Mouse (Mus musculus): ENCODE data around the gene Aig1. TPM values are rescaled to one million over a fixed set of nuclear protein-coding genes. Genes with fewer than 3 reads are reported as not detected.

Aig1 gene
- total and polyA plus RNA-seq, 3 experiments, result 54.5 to 71.0 (median 62.8) TPM

GRCm38 (mm10) chr10:13711281-13711829 lies 157.4 kb downstream of the Aig1 start:
- no peak for TF ChIP-seq POLR2A (IDR thresholded peaks at IDR 0.05; ENCODE audit: insufficient read depth, low read depth, low read length)
- TF ChIP-seq EP300 (IDR thresholded peaks at IDR 0.05; ENCODE audit: insufficient read depth, low read depth, low read length), result no peak
- TF ChIP-seq CTCF (IDR thresholded peaks at IDR 0.05), result no peak
- Histone ChIP-seq H3K4me3 (no peak overlapping the region), H3K9ac (ENCODE audit: low read depth, low read length) (no peak overlapping the region), H3K27me3 (ENCODE audit: control insufficient read depth, insufficient read depth, low read length) (no peaks in the 10 kb centered on the region), H3K79me2 (replicated peaks; ENCODE audit: control insufficient read depth, insufficient read depth, low read length) (no peaks in the 10 kb centered on the region), H3K4me1 (ENCODE audit: control insufficient read depth, insufficient read depth, low read length) (peaks cover 3% of the 10 kb centered on the region), H3K36me3 (ENCODE audit: control insufficient read depth, insufficient read depth, low read length) (peaks cover 5% of the 10 kb centered on the region), H3K27ac (no peak overlapping the region)
- WGBS, result 91% methylated on average over 8 of the region's 8 CpGs
- intact Hi-C loops (cut with DNase I), result no loop called here
- DNase-seq, result no peak

GRCm38 (mm10) chr10:13705771-13706170 lies 163.0 kb downstream of the Aig1 start:
- Histone ChIP-seq H3K79me2 (replicated peaks; ENCODE audit: control insufficient read depth, insufficient read depth, low read length) (0 out of 2 replicates have a peak, but pooled peaks cover 2% of the 10 kb centered on the region), H3K9ac (ENCODE audit: low read depth, low read length) (no peak overlapping the region), H3K27me3 (ENCODE audit: control insufficient read depth, insufficient read depth, low read length) (no peaks in the 10 kb centered on the region), H3K36me3 (ENCODE audit: control insufficient read depth, insufficient read depth, low read length) (no peaks in the 10 kb centered on the region), H3K4me1 (ENCODE audit: control insufficient read depth, insufficient read depth, low read length) (no peaks in the 10 kb centered on the region), H3K27ac (no peak overlapping the region), H3K4me3 (no peak overlapping the region)
- peak; percentile 88 for TF ChIP-seq EP300 (IDR thresholded peaks at IDR 0.05; ENCODE audit: insufficient read depth, low read depth, low read length)
- no peak for TF ChIP-seq CTCF (IDR thresholded peaks at IDR 0.05)
- TF ChIP-seq POLR2A (IDR thresholded peaks at IDR 0.05; ENCODE audit: insufficient read depth, low read depth, low read length), result no peak
- peak; percentile 40 to 61 for DNase-seq
- intact Hi-C loops (cut with DNase I), result no loop called here
- 34% methylated on average over 4 of the region's 4 CpGs for WGBS

GRCm38 (mm10) chr10:13702688-13703087 lies 166.1 kb downstream of the Aig1 start:
- TF ChIP-seq EP300 (IDR thresholded peaks at IDR 0.05; ENCODE audit: insufficient read depth, low read depth, low read length), result no peak
- TF ChIP-seq POLR2A (IDR thresholded peaks at IDR 0.05; ENCODE audit: insufficient read depth, low read depth, low read length), result no peak
- TF ChIP-seq CTCF (IDR thresholded peaks at IDR 0.05), result no peak
- intact Hi-C loops (cut with DNase I), result no loop called here
- Histone ChIP-seq H3K27ac (no peak overlapping the region), H3K27me3 (ENCODE audit: control insufficient read depth, insufficient read depth, low read length) (no peaks in the 10 kb centered on the region), H3K36me3 (ENCODE audit: control insufficient read depth, insufficient read depth, low read length) (no peaks in the 10 kb centered on the region), H3K79me2 (replicated peaks; ENCODE audit: control insufficient read depth, insufficient read depth, low read length) (0 out of 2 replicates have a peak, but pooled peaks cover 2% of the 10 kb centered on the region), H3K9ac (ENCODE audit: low read depth, low read length) (no peak overlapping the region), H3K4me3 (no peak overlapping the region), H3K4me1 (ENCODE audit: control insufficient read depth, insufficient read depth, low read length) (no peaks in the 10 kb centered on the region)
- WGBS, result 67% methylated on average over 6 of the region's 6 CpGs
- no peak for DNase-seq

DNA sequence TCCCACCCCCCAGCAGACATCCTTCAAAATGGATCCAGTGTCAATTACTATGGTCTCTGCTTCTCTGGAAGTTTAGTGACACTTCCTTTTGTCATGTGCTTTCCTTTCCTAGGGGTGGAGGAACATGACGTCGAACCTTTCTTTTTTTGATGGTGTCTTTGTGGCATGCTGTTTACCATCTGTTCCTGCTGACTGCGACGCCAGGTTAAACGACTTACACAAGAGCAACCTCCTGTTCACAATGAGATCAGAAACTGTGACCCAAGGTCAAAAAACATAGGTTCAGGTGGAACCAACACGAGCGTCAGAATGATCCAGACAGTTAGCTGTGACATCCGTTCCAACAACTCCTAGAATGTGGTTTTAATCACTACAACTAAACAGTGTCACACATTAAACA lies 166.7 kb downstream of the Aig1 start:
- Histone ChIP-seq H3K79me2 (replicated peaks; ENCODE audit: control insufficient read depth, insufficient read depth, low read length) (0 out of 2 replicates have a peak, but pooled peaks cover 2% of the 10 kb centered on the region), H3K4me3 (no peak overlapping the region), H3K27me3 (ENCODE audit: control insufficient read depth, insufficient read depth, low read length) (no peaks in the 10 kb centered on the region), H3K4me1 (ENCODE audit: control insufficient read depth, insufficient read depth, low read length) (no peaks in the 10 kb centered on the region), H3K9ac (ENCODE audit: low read depth, low read length) (no peak overlapping the region), H3K36me3 (ENCODE audit: control insufficient read depth, insufficient read depth, low read length) (no peaks in the 10 kb centered on the region), H3K27ac (no peak overlapping the region)
- no peak for DNase-seq
- intact Hi-C loops (cut with DNase I), result no loop called here
- WGBS, result 62% methylated on average over 8 of the region's 8 CpGs
- no peak for TF ChIP-seq EP300 (IDR thresholded peaks at IDR 0.05; ENCODE audit: insufficient read depth, low read depth, low read length)
- TF ChIP-seq CTCF (IDR thresholded peaks at IDR 0.05), result no peak
- no peak for TF ChIP-seq POLR2A (IDR thresholded peaks at IDR 0.05; ENCODE audit: insufficient read depth, low read depth, low read length)

DNA sequence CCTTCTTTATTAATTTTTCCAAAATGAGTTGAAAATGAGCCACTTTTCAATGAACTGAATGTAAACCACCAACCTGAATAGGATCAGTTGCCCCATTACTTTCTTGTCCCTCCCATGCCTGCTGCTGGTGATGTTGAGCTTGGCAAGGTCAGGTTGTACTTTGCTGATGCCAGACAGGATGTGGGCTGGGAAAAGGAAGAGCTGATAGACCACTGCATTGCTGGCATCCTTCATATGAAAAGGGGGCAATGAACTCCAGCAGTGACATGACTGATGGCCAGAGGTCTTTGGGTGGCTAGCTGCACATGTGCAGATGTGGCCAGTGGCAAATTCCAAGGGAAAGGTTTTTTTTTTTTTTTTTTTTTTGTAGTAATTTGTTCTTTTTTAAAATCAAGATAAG lies 172.5 kb downstream of the Aig1 start:
- Histone ChIP-seq H3K9ac (ENCODE audit: low read depth, low read length) (no peak overlapping the region), H3K4me3 (no peak overlapping the region), H3K79me2 (replicated peaks; ENCODE audit: control insufficient read depth, insufficient read depth, low read length) (no peaks in the 10 kb centered on the region), H3K27ac (no peak overlapping the region), H3K36me3 (ENCODE audit: control insufficient read depth, insufficient read depth, low read length) (no peaks in the 10 kb centered on the region), H3K27me3 (ENCODE audit: control insufficient read depth, insufficient read depth, low read length) (no peaks in the 10 kb centered on the region), H3K4me1 (ENCODE audit: control insufficient read depth, insufficient read depth, low read length) (no peaks in the 10 kb centered on the region)
- DNase-seq, result no peak
- TF ChIP-seq POLR2A (IDR thresholded peaks at IDR 0.05; ENCODE audit: insufficient read depth, low read depth, low read length), result no peak
- intact Hi-C loops (cut with DNase I), result no loop called here

- Histone ChIP-seq H3K27ac (no peak overlapping the region), H3K4me1 (ENCODE audit: control insufficient read depth, insufficient read depth, low read length) (0 out of 2 replicates have a peak, but pooled peaks cover 3% of the 10 kb centered on the region), H3K36me3 (ENCODE audit: control insufficient read depth, insufficient read depth, low read length) (peaks cover 3% of the 10 kb centered on the region; the same call in 1 of the 2 replicates), H3K79me2 (replicated peaks; ENCODE audit: control insufficient read depth, insufficient read depth, low read length) (no peaks in the 10 kb centered on the region), H3K4me3 (no peak overlapping the region), H3K9ac (ENCODE audit: low read depth, low read length) (no peak overlapping the region), H3K27me3 (ENCODE audit: control insufficient read depth, insufficient read depth, low read length) (no peaks in the 10 kb centered on the region)
- no peak for DNase-seq
- 95% methylated on average over 4 of the region's 4 CpGs for WGBS
- no peak for TF ChIP-seq POLR2A (IDR thresholded peaks at IDR 0.05; ENCODE audit: insufficient read depth, low read depth, low read length)
- TF ChIP-seq EP300 (IDR thresholded peaks at IDR 0.05; ENCODE audit: insufficient read depth, low read depth, low read length), result no peak
- TF ChIP-seq CTCF (IDR thresholded peaks at IDR 0.05), result no peak
- intact Hi-C loops (cut with DNase I), result no loop called here
These were observed 175.5 kb downstream of the Aig1 start for GRCm38 (mm10) chr10:13693276-13693675.
